Mouse (Mus musculus): ENCODE data around the gene Trim67. TPM values are rescaled to one million over a fixed set of nuclear protein-coding genes. Genes with fewer than 3 reads are reported as not detected.

Trim67 gene
- 0.14 and 0.17 TPM in 2 replicates for polyA plus RNA-seq (2015; fragmentation: Nextera tagmentation; extraction: Ambion mirVana)

- Histone ChIP-seq H3K9ac (ENCODE audit: low read length) (peak within 1 kb of the TSS; percentile 27), H3K27ac (ENCODE audit: low read length) (no peak within 1 kb of the TSS), H3K9me3 (replicated peaks; ENCODE audit: control insufficient read depth, low read length) (no peaks in the 10 kb centered on the region), H3K36me3 (ENCODE audit: control insufficient read depth, insufficient read depth) (no peaks in the 10 kb centered on the region), H3K4me1 (ENCODE audit: control insufficient read depth, insufficient read depth, low read length) (peaks cover 27% of the 10 kb centered on the region), H3K4me3 (ENCODE audit: low read length) (peak within 1 kb of the TSS; percentile 69), H3K4me2 (ENCODE audit: low read depth, low read length) (peak within 1 kb of the TSS; percentile 100), H3K27me3 (ENCODE audit: control insufficient read depth, insufficient read depth, low read length) (peaks cover 33% of the 10 kb centered on the region)
- WGBS: under 1% methylated on average over 39 of the region's 39 CpGs
- peak; percentile 72 for ATAC-seq (replicated peaks; ENCODE audit: extremely low read depth, insufficient read depth, low FRiP score)
Observed at GRCm38 (mm10) chr8:124792708-124793107, at the start of gene Trim67. Trim67 (plus strand) TSS chr8:124793092.

- H3K27ac ChIP-seq (ENCODE audit: low read length): no peak overlapping the region
- H3K27me3 ChIP-seq (ENCODE audit: control insufficient read depth, insufficient read depth, low read length): peaks cover 23% of the 10 kb centered on the region
- no peak for ATAC-seq (replicated peaks; ENCODE audit: extremely low read depth, insufficient read depth, low FRiP score)
- WGBS: 67% methylated on average over 13 of the region's 13 CpGs
- no peak overlapping the region for H3K4me3 ChIP-seq (ENCODE audit: low read length)
- H3K36me3 ChIP-seq (ENCODE audit: control insufficient read depth, insufficient read depth): no peaks in the 10 kb centered on the region
- peaks cover 5% of the 10 kb centered on the region; the same call in 1 of the 2 replicates for H3K4me1 ChIP-seq (ENCODE audit: control insufficient read depth, insufficient read depth, low read length)
- H3K9me3 ChIP-seq (replicated peaks; ENCODE audit: control insufficient read depth, low read length): no peaks in the 10 kb centered on the region
- H3K9ac ChIP-seq (ENCODE audit: low read length): no peak overlapping the region
- no peak overlapping the region for H3K4me2 ChIP-seq (ENCODE audit: low read depth, low read length)
Observed at GRCm38 (mm10) chr8:124746661-124747060, 46.2 kb upstream of the Trim67 start.

GRCm38 (mm10) chr8:124751191-124751590 is 41.7 kb upstream of the Trim67 start:
- Histone ChIP-seq H3K4me3 (ENCODE audit: low read length) (peak overlapping the region; percentile 68), H3K4me2 (ENCODE audit: low read depth, low read length) (peak overlapping the region; percentile 94), H3K9ac (ENCODE audit: low read length) (peak overlapping the region; percentile 68), H3K4me1 (ENCODE audit: control insufficient read depth, insufficient read depth, low read length) (peaks cover 12% of the 10 kb centered on the region), H3K36me3 (ENCODE audit: control insufficient read depth, insufficient read depth) (no peaks in the 10 kb centered on the region), H3K9me3 (replicated peaks; ENCODE audit: control insufficient read depth, low read length) (no peaks in the 10 kb centered on the region), H3K27me3 (ENCODE audit: control insufficient read depth, insufficient read depth, low read length) (peaks cover 37% of the 10 kb centered on the region), H3K27ac (ENCODE audit: low read length) (no peak overlapping the region)
- peak; percentile 25; the same call in 1 of the 2 replicates for ATAC-seq (replicated peaks; ENCODE audit: extremely low read depth, insufficient read depth, low FRiP score)
- under 1% methylated on average over 31 of the region's 31 CpGs for WGBS

GRCm38 (mm10) chr8:124751709-124752173 is 41.2 kb upstream of the Trim67 start, which contains the start of gene Fam89a:
Fam89a (minus strand) TSS chr8:124751832.
- Histone ChIP-seq H3K4me1 (ENCODE audit: control insufficient read depth, insufficient read depth, low read length) (peaks cover 12% of the 10 kb centered on the region), H3K4me3 (ENCODE audit: low read length) (peak within 1 kb of the TSS; percentile 68), H3K9me3 (replicated peaks; ENCODE audit: control insufficient read depth, low read length) (no peaks in the 10 kb centered on the region), H3K27ac (ENCODE audit: low read length) (no peak within 1 kb of the TSS), H3K4me2 (ENCODE audit: low read depth, low read length) (peak within 1 kb of the TSS; percentile 94), H3K36me3 (ENCODE audit: control insufficient read depth, insufficient read depth) (no peaks in the 10 kb centered on the region), H3K9ac (ENCODE audit: low read length) (peak within 1 kb of the TSS; percentile 68), H3K27me3 (ENCODE audit: control insufficient read depth, insufficient read depth, low read length) (peaks cover 37% of the 10 kb centered on the region)
- WGBS: under 1% methylated on average over 41 of the region's 41 CpGs
- peak; percentile 84 for ATAC-seq (replicated peaks; ENCODE audit: extremely low read depth, insufficient read depth, low FRiP score)

GRCm38 (mm10) chr8:124752325-124752862 is 40.5 kb upstream of the Trim67 start:
- Histone ChIP-seq H3K36me3 (ENCODE audit: control insufficient read depth, insufficient read depth) (no peaks in the 10 kb centered on the region), H3K27me3 (ENCODE audit: control insufficient read depth, insufficient read depth, low read length) (peaks cover 37% of the 10 kb centered on the region), H3K4me1 (ENCODE audit: control insufficient read depth, insufficient read depth, low read length) (peaks cover 12% of the 10 kb centered on the region), H3K4me3 (ENCODE audit: low read length) (no peak overlapping the region), H3K4me2 (ENCODE audit: low read depth, low read length) (peak overlapping the region; percentile 94), H3K27ac (ENCODE audit: low read length) (no peak overlapping the region), H3K9ac (ENCODE audit: low read length) (no peak overlapping the region), H3K9me3 (replicated peaks; ENCODE audit: control insufficient read depth, low read length) (no peaks in the 10 kb centered on the region)
- WGBS: 50% methylated on average over 21 of the region's 21 CpGs
- ATAC-seq (replicated peaks; ENCODE audit: extremely low read depth, insufficient read depth, low FRiP score): no peak

GRCm38 (mm10) chr8:124754101-124754791 is 38.6 kb upstream of the Trim67 start:
- WGBS: 30% methylated on average over 11 of the region's 11 CpGs
- H3K4me2 ChIP-seq (ENCODE audit: low read depth, low read length): no peak overlapping the region
- H3K36me3 ChIP-seq (ENCODE audit: control insufficient read depth, insufficient read depth): no peaks in the 10 kb centered on the region
- H3K9ac ChIP-seq (ENCODE audit: low read length): no peak overlapping the region
- peaks cover 36% of the 10 kb centered on the region for H3K27me3 ChIP-seq (ENCODE audit: control insufficient read depth, insufficient read depth, low read length)
- no peak overlapping the region for H3K4me3 ChIP-seq (ENCODE audit: low read length)
- no peak for ATAC-seq (replicated peaks; ENCODE audit: extremely low read depth, insufficient read depth, low FRiP score)
- no peaks in the 10 kb centered on the region for H3K9me3 ChIP-seq (replicated peaks; ENCODE audit: control insufficient read depth, low read length)
- no peak overlapping the region for H3K27ac ChIP-seq (ENCODE audit: low read length)
- peaks cover 12% of the 10 kb centered on the region for H3K4me1 ChIP-seq (ENCODE audit: control insufficient read depth, insufficient read depth, low read length)

- Histone ChIP-seq H3K4me3 (ENCODE audit: low read length) (no peak overlapping the region), H3K4me1 (ENCODE audit: control insufficient read depth, insufficient read depth, low read length) (peaks cover 12% of the 10 kb centered on the region), H3K27me3 (ENCODE audit: control insufficient read depth, insufficient read depth, low read length) (peaks cover 32% of the 10 kb centered on the region), H3K9ac (ENCODE audit: low read length) (no peak overlapping the region), H3K4me2 (ENCODE audit: low read depth, low read length) (no peak overlapping the region), H3K27ac (ENCODE audit: low read length) (no peak overlapping the region), H3K9me3 (replicated peaks; ENCODE audit: control insufficient read depth, low read length) (0 out of 2 replicates have a peak, but pooled peaks cover under 1% of the 10 kb centered on the region), H3K36me3 (ENCODE audit: control insufficient read depth, insufficient read depth) (no peaks in the 10 kb centered on the region)
- no peak for ATAC-seq (replicated peaks; ENCODE audit: extremely low read depth, insufficient read depth, low FRiP score)
- 41% methylated on average over 4 of the region's 4 CpGs for WGBS
Observed at GRCm38 (mm10) chr8:124754792-124755190, 38.1 kb upstream of the Trim67 start.

- Histone ChIP-seq H3K9ac (ENCODE audit: low read length) (no peak overlapping the region), H3K9me3 (replicated peaks; ENCODE audit: control insufficient read depth, low read length) (0 out of 2 replicates have a peak, but pooled peaks cover 4% of the 10 kb centered on the region), H3K4me2 (ENCODE audit: low read depth, low read length) (no peak overlapping the region), H3K27ac (ENCODE audit: low read length) (no peak overlapping the region), H3K4me3 (ENCODE audit: low read length) (no peak overlapping the region), H3K27me3 (ENCODE audit: control insufficient read depth, insufficient read depth, low read length) (peaks cover 26% of the 10 kb centered on the region), H3K4me1 (ENCODE audit: control insufficient read depth, insufficient read depth, low read length) (peaks cover 12% of the 10 kb centered on the region), H3K36me3 (ENCODE audit: control insufficient read depth, insufficient read depth) (no peaks in the 10 kb centered on the region)
- 74% methylated on average over 8 of the region's 8 CpGs for WGBS
- ATAC-seq (replicated peaks; ENCODE audit: extremely low read depth, insufficient read depth, low FRiP score): no peak
Observed at GRCm38 (mm10) chr8:124755481-124755880, 37.4 kb upstream of the Trim67 start.

- no peaks in the 10 kb centered on the region for H3K36me3 ChIP-seq (ENCODE audit: control insufficient read depth, insufficient read depth)
- H3K4me1 ChIP-seq (ENCODE audit: control insufficient read depth, insufficient read depth, low read length): peaks cover 8% of the 10 kb centered on the region; the same call in 1 of the 2 replicates
- no peak overlapping the region for H3K4me2 ChIP-seq (ENCODE audit: low read depth, low read length)
- no peak overlapping the region for H3K27ac ChIP-seq (ENCODE audit: low read length)
- H3K9ac ChIP-seq (ENCODE audit: low read length): no peak overlapping the region
- WGBS: 44% methylated on average over 2 of the region's 2 CpGs
- H3K9me3 ChIP-seq (replicated peaks; ENCODE audit: control insufficient read depth, low read length): 0 out of 2 replicates have a peak, but pooled peaks cover 4% of the 10 kb centered on the region
- peaks cover 19% of the 10 kb centered on the region for H3K27me3 ChIP-seq (ENCODE audit: control insufficient read depth, insufficient read depth, low read length)
- no peak overlapping the region for H3K4me3 ChIP-seq (ENCODE audit: low read length)
- no peak for ATAC-seq (replicated peaks; ENCODE audit: extremely low read depth, insufficient read depth, low FRiP score)
Observed at GRCm38 (mm10) chr8:124756153-124756552, 36.7 kb upstream of the Trim67 start.
